8 mouse cellular contexts compared by ENCODE assay signal in the genomic region with DNA sequence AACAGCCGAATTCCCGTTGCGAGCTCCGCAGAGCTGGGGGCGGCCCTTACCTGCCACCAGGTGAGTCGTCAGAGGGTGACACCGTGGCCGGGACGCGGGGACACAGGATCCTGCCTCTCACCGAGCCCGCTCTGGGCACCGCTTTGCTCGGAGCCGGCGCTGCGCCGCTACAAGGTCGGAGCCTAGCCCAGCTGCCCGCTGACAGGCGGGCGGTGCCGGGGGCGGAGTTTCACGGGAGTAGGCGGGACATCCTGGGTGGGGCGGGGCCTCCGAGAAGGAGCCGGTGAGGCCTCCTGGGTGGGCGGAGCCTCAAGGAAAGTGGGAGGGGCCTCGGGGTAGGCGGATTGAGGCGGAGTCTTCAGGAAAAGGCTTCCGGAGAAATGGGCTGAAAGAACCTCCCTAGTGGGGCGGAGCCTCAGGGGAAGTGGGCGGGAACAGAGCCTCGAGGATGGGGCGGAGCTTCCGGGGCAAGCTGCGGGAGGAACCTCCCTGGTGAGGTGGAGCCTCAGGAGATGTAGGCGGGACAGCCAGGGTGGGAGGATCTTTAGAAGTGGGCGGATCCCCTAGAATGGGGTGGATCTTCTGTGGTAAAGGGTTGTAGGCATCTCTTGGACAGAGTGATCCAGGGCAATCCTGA. TPM values are rescaled to one million over a fixed set of nuclear protein-coding genes. Genes with fewer than 3 reads are reported as not detected.
DNase-seq lines count a peak whose midpoint lies in the region; ATAC-seq and TF ChIP-seq lines count a peak whose summit lies in the region.

A gene (minus strand): TSS at position 203 of the 637 bp plus-strand sequence.

- DNase-seq in cerebellum, adult 11 months = peak; percentile 99
- DNase-seq in forebrain, embryonic 14.5 days (ENCODE audit: low spot score) = peak; percentile 70
- DNase-seq in heart, postnatal 14 days = peak; percentile 90 to 96
- DNase-seq in layer of hippocampus, adult 11-12 months (ENCODE audit: low spot score) = peak; percentile 98
- peak; percentile 99 for DNase-seq in lung, adult 18-20 months
- DNase-seq in testis, postnatal 14 days (ENCODE audit: low spot score) = peak; percentile 99

- no peak within 1 kb of the TSS for H3K9ac ChIP-seq in ES-Bruce4 (ENCODE audit: low read depth, poor library complexity, severe bottlenecking)
- peak within 1 kb of the TSS; percentile 45 for H3K9ac ChIP-seq in forebrain, embryonic 14.5 days (ENCODE audit: low read length)
- H3K9ac ChIP-seq in neural tube, embryonic 15.5 days (replicated peaks) = peak within 1 kb of the TSS; percentile 62

- no peaks in the 10 kb centered on the region for H3K9me3 ChIP-seq in ES-Bruce4 (replicated peaks; ENCODE audit: control insufficient read depth, insufficient read depth, low read length, poor library complexity, severe bottlenecking)
- no peaks in the 10 kb centered on the region for H3K9me3 ChIP-seq in forebrain, embryonic 14.5 days (replicated peaks; ENCODE audit: control insufficient read depth, low read length)
- H3K9me3 ChIP-seq in neural tube, embryonic 15.5 days (replicated peaks) = no peaks in the 10 kb centered on the region

- ATAC-seq in forebrain, embryonic 14.5 days = peak; percentile 76
- peak; percentile 89 for ATAC-seq in neural tube, embryonic 15.5 days (ENCODE audit: low FRiP score)

- TF ChIP-seq CTCF in ES-Bruce4 (IDR thresholded peaks at IDR 0.05; ENCODE audit: low read depth, low read length) = no peak

- TF ChIP-seq EP300 in ES-Bruce4 (IDR thresholded peaks at IDR 0.05; ENCODE audit: insufficient read depth, low read depth, low read length) = no peak

- peak within 1 kb of the TSS; percentile 50 for H3K4me2 ChIP-seq in forebrain, embryonic 14.5 days (ENCODE audit: low read length)
- H3K4me2 ChIP-seq in neural tube, embryonic 15.5 days = peak within 1 kb of the TSS; percentile 73

- no peak within 1 kb of the TSS for H3K27ac ChIP-seq in ES-Bruce4 (ENCODE audit: insufficient read depth, low read length)
- H3K27ac ChIP-seq in forebrain, embryonic 14.5 days (ENCODE audit: low read depth, low read length) = no peak within 1 kb of the TSS
- peak within 1 kb of the TSS; percentile 15; the same call in 1 of the 2 replicates for H3K27ac ChIP-seq in neural tube, embryonic 15.5 days (replicated peaks)

- peak within 1 kb of the TSS; percentile 60 for H3K4me3 ChIP-seq in ES-Bruce4 (ENCODE audit: low read depth, low read length)
- peak within 1 kb of the TSS; percentile 32 for H3K4me3 ChIP-seq in forebrain, embryonic 14.5 days (ENCODE audit: low read depth, low read length)
- H3K4me3 ChIP-seq in neural tube, embryonic 15.5 days (replicated peaks) = peak within 1 kb of the TSS; percentile 51

- no peaks in the 10 kb centered on the region for H3K27me3 ChIP-seq in ES-Bruce4 (ENCODE audit: control insufficient read depth, insufficient read depth, low read length, poor library complexity, severe bottlenecking)
- peaks cover 13% of the 10 kb centered on the region; the same call in 1 of the 2 replicates for H3K27me3 ChIP-seq in forebrain, embryonic 14.5 days (replicated peaks; ENCODE audit: control insufficient read depth, insufficient read depth, low read length)
- peaks cover 7% of the 10 kb centered on the region; the same call in 1 of the 2 replicates for H3K27me3 ChIP-seq in neural tube, embryonic 15.5 days (replicated peaks)

- no peaks in the 10 kb centered on the region for H3K4me1 ChIP-seq in ES-Bruce4 (ENCODE audit: control insufficient read depth, insufficient read depth, low read length)
- peaks cover 3% of the 10 kb centered on the region for H3K4me1 ChIP-seq in forebrain, embryonic 14.5 days (ENCODE audit: control insufficient read depth, insufficient read depth, low read length)
- H3K4me1 ChIP-seq in neural tube, embryonic 15.5 days = peaks cover 26% of the 10 kb centered on the region

- TF ChIP-seq POLR2A in ES-Bruce4 (IDR thresholded peaks at IDR 0.05; ENCODE audit: insufficient read depth, low read length) = no peak

- no peaks in the 10 kb centered on the region for H3K36me3 ChIP-seq in ES-Bruce4 (ENCODE audit: control insufficient read depth, insufficient read depth, low read length, poor library complexity, severe bottlenecking)
- no peaks in the 10 kb centered on the region for H3K36me3 ChIP-seq in forebrain, embryonic 14.5 days (ENCODE audit: control insufficient read depth, insufficient read depth, low read length)
- no peaks in the 10 kb centered on the region for H3K36me3 ChIP-seq in neural tube, embryonic 15.5 days

- intact Hi-C loops in heart, postnatal 14 days (cut with DNase I) = loop anchor here (10.0 kb wide), 1 partner anchor 271 kb away; no protein-coding TSS in a partner anchor

- WGBS in forebrain, embryonic 14.5 days = under 1% methylated on average over 42 of the region's 42 CpGs
- under 1% methylated on average over 42 of the region's 42 CpGs for WGBS in neural tube, embryonic 15.5 days

RNA-seq across cellular contexts. Expression of the gene that starts here (rescaled TPM):
- polyA plus RNA-seq in ES-Bruce4 (2011; ENCODE audit: insufficient read depth, insufficient read length, low read depth, missing spikeins) = 0.49 and 0.79 TPM in 2 replicates
- 6.8 and 7.9 TPM in 2 replicates for polyA plus RNA-seq in forebrain, embryonic 14.5 days (2014; fragmentation: Nextera tagmentation; extraction: Ambion mirVana)
- total RNA-seq in heart, postnatal 14 days (2021) = 1 to 10 TPM; 7.8 to 9.9 TPM
- 22.1 and 23.2 TPM in 2 replicates for polyA plus RNA-seq in neural tube, embryonic 15.5 days (2015; fragmentation: Nextera tagmentation; extraction: Ambion mirVana)
